Mouse (Mus musculus) right cerebral cortex, postnatal 4 days (tissue): ENCODE results near the gene Timm22.
A peak's percentile ranks its signal among the peaks of the same experiment; 100 is the strongest.

Experiments used
- DNase-seq: peaks from one replicate; pipeline ENCODE4 v3.0.0-alpha.2; 2022

Timm22 gene

DNA sequence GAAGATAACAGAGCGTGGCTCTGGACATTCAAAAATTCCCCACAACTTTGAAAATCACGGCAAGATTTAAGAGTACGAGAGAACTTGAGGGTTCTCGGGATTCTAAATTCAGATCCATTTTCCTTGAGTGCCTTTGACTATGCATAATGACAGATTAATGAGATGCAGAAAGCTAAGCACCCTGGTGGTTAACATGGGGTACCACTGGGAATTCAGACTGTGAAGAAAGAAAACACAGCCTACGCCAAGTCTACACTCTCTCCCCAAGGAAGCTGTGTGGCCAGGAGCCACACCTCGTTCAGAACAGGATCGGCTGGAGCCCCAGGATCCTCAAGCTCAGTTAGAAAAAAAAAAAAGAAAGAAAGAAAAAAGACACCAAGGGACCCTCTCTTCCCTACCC, 14.2 kb upstream of the Timm22 start:
- DNase-seq, result no peak

DNA sequence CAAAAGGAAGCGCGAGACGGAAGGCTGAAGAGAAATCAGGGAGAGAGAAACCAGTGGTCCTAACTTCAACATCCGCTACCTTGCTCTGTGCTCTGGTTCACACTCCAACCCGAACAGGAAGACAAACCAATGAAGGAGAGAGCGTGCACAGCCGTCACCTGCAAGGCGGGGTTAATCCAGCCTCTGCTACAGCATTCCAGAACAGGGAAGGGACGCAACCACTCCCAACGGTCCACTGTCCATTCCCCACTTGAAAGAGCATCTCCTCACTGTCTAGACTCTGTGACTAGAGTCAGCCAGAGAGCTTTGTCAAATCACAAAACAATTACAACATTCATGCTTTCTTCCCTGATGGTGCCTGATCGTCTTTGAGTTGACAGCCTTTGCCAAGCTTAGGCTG, 13.8 kb upstream of the Timm22 start:
- DNase-seq, result no peak

DNA sequence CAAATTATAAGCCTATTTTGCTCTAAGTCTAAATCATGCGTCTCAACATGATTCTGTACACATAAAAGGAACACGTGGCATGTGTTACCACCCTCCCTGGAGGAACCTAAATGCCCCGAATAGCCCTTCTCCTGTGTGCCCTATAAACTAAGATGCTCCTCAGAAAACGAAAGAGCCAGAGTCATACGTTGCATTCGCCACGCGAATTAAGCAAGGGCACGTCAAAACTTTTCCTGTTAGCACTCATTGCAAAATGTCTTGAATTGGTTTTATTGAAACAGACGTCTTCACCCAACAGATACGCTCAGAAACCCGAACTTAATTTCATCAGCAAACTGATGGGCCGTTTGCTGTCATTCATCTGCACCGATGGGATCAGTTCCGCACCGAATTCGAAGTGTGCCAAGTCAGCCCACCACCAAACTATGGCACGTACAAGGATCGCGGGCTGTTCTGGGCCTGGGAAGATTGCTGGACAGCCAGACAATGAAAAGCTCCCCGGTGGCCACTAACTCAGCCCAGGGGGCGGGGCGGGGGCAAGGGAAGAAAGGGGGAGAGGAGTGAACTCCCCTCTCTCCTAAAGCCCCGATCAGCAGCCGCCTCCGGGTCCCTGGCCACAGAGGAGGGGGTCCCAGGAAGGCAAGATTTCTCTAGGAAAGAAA, 9.0 kb upstream of the Timm22 start:
- DNase-seq, result no peak

DNA sequence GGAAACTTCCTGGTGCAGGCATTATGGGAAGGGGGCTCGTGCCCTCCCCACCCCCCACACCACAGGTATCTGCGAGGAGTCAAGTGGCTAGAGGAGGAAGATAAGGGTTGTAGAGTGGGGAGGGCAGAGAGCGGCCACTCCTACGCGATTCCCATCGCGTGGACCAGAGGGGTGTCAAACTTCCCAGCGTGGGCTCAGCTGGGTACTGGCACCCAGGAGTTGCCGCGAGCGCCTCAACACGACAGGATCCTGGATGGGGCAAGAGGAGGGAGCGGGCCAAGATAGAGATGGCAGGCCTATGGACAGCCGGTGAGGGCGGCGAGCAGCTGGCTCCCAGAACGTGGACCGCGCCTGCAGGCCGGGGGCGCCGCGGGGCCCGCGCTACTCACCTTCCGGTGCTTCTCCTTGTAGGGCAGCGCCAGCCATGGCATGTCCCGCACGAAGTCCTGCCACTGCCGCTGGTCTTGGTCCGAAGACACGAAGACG, 8.4 kb upstream of the Timm22 start:
- DNase-seq, result no peak

DNA sequence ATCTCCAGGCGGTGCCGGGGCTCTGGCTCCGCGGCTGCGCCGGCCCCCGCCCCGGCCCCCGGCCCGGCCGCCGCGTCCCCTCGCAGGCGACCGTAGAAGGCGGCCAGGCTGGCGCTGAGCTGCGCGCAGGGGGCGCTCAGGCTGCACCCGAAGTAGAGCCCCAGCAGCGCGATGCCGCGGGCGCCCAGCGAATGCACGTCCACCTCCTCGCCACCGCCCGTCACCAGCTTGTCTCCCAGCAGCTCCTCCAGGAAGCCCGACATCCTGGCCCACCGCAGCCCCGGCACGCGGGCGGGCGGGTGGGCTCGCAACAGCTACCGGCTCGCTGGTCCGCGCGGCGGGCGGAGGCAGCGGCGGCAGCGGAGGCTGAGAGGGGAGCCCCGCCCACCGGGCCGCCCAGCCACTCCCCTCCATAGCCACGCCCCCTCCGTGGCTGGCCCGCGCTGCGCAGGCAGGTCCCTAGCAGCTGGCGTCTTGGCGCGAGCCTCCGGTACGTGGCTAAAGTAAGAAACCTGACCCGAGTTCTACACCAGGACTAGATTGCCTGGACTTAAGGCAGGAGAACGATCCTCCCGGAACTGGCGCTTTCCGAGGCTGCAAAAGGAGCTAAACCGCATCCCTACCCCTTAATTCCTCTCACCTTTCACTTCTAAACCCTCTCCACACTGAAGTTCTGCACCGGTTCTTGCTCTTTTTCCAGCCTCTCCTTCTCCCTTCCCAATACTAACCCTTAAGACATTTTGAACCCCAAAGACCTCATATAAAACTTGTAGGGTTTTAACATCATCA, 7.8 kb upstream of the Timm22 start, which contains the start of gene Nxn:
Gene Nxn (minus strand): TSS at position 343 of the 789 bp plus-strand sequence.
- DNase-seq, result peak; percentile 72

DNA sequence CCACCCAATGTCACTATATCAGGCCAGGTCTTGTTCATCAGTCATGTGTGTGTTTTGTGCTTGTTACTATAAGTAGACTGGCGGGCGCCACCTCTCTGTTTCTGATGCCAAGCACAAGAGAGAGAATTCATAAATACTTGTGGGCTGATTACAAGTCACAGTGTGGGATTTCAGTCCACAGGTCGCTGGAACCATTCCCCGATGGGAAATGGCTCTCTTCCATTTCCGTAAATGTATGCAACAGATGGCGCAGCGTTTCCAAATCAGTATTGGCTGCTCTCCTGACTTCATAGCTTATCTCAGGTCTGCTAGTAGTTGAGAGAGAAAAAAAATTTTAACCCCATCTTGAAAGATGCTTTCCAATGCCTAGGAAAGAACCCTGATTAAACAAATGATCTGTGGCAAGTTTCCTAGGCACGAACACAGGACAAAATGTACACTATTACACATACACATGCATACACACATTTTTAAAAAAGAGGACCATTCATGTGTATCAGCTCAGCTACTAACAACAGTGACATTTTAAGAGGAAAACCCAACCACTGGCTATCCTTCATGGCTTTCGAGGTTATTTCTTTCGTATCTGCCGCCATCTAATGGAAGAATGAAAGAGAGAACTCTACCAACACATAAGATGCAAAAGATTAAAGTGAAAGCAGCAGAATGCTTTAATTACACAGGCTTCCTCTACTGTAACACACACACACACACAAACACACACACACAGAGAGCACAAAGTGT, 7.0 kb upstream of the Timm22 start:
- no peak for DNase-seq

DNA sequence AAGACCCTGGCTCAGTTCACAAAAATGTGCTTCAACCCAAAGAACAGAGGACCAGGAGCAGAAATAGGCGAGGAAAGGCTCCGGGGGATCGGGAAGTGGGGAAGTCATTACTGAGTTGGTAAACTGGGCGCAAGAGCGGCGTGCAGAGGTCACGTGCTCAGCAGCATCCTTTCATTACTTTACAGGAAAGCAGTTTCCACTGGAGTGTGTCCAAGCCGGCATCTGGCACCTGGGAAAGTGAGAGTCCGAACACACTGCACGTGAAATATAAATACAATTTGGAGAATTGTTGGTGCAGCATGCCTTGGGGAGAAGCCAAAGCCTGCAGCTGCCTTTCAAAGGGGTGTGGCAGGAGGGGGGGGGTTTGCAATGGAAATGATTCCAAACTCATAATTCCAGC, 5.4 kb upstream of the Timm22 start:
- DNase-seq, result no peak

DNA sequence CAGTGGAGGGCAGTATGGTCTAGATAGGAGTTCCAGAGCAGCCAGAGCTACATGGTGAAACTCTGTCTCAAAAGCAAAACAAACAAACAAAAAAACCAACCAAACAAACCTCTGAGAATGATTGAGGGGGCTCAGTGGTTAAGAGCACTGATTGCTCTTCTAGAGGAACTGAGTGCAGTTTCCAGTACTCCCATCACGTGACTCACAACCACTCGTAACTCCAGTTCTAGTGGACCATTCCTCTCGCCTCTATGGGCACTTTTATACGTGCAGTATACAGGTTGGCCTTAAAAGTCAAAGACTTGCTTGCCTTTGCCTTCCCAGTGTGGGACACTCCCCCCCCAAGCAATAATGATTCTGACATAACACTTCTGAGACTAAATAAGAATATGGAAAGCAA, 1.6 kb upstream of the Timm22 start:
- no peak for DNase-seq

DNA sequence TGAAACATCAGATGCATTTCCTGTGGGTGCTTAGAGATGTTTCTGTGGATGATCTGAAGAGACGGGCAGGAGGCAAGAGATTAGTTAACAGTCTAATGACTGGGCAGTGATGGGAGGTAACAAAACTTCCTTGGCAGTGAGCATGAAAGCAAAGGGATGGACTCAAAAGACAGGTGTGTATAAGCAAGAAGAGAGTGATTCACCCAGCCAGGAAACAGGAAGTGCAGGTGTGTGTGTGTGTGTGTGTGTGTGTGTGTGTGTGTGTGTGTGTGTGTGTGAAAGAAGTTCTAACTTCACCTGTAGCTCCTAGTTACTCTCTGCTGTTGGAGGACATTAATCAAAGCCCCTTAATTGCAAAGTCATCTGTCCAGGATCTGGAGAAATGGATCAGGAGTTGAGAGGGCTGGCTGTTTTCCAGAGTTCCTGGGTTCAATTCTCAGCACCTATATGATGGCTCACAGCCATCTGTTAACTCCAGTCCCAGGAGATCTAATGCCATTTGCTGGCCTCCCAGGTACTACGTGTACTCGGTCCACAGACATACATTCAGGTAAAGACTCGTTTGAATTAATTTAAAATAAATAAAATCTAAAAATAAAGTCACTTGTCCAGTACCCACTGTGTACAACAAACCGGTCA, 1.0 kb upstream of the Timm22 start:
- no peak for DNase-seq

DNA sequence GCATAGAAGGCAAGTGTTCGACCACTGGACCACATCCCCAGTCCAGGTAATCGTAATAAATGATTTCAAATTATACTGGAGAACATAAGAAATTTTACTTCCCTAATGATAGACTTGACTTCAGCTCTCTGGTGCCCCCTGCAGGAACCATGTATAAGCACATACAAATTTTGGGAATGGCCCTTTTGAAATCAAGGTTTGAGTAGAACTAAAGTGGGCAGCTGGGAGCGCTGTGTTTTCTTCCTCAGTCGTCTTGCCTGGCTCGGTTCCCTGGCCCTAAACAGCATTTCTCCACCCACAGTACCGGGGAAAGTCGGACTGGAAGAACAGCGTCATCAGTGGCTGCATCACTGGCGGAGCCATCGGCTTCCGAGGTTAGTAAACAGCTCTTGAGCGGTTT, 4.1 kb downstream of the Timm22 start:
- peak; percentile 80 for DNase-seq

DNA sequence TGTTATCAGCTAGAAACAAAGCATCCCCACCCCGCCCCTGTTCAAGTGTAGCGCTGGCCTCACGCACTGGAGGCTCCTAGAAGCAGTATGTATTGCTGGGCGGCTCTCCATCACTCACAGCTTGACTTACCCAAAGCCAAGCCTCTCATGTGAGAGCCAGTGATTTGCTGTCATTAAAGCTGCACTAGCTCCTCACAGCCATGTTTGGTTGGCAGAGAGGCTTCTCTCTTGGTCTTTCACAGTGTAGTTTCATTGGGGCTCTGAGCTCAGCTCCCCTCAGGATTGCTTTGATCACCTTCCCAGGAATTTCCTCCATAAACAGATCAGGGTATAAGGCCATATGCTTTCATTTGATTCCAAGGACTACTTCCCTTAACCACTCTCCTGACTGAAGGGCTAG, 6.5 kb downstream of the Timm22 start:
- no peak for DNase-seq

DNA sequence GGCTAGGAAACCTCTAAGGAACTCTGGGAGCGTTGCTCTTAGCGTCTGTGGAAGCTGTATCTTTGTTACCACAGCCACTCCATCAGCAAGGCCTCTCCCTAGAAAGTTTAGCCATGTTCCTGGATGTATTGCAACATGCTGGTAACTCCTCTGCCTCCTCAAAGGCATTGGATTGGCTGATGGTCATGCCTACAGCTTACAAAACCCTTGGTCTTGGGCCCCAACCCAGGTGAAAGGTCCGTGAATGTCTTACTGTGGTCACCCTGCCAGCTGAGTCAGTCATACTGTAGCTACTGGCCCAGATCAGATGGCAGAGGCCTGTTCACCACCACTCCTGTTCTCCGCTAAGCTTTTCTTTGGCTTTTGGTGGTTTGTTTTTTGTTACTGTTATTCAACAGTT, 8.2 kb downstream of the Timm22 start:
- no peak for DNase-seq

DNA sequence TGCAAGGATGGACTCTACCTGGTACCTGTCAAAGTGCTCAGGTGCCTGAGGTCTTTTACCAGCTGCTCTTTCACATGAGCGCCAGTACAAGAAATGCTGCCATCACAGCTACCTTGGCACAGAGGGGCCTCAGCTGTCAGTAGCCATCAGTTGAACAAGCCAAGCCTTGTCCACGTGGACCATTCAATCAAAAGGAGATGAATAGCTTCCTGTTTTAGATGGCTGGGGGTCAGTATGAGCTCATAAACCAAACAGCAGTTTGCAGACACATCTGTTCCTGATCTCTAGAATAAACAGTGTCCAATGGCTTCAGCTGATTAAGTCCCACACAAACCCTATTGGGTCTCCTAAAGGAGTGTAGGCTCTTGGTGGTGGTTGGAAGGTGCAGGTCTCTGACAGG, 9.2 kb downstream of the Timm22 start:
- no peak for DNase-seq

DNA sequence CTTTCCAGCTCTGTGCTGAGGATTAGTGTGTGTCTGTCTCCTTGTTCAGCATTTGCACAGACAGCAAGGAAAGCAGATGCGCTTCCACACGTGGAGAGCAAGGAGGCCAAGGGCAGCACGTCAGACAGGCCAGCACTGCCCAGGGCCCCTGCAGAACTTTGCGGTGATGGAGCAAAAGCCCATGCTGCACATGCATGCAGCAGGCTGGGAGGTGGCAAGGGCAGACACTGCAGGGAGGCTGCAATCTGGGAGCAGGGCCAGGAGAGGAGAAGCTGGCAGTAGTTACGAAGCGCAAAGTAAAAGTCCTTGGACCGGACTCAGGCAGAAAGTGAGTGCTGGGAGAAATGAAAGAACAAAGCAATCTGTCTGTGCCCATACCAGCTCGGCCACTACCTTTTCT, 11.7 kb downstream of the Timm22 start:
- peak; percentile 66 for DNase-seq

DNA sequence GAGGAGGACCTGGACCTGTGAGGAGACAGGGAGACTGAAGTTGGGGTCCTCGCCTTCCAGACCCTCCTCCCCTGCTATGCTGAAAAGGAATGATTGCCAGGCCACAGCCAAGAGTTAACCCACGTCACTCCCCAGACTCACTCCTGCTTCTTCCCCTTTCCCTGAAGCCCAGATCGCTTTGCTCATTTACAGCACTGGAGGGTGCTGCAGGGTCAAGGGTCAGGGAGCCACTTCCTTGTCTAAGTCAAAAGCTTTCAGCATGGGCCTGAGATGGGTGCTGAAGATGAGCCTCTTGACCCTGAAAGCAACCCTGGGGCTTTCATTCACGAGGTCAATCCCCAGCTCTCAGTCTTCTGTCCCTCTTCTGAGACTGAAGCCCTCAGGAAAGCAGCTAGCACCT, 12.4 kb downstream of the Timm22 start:
- no peak for DNase-seq

DNA sequence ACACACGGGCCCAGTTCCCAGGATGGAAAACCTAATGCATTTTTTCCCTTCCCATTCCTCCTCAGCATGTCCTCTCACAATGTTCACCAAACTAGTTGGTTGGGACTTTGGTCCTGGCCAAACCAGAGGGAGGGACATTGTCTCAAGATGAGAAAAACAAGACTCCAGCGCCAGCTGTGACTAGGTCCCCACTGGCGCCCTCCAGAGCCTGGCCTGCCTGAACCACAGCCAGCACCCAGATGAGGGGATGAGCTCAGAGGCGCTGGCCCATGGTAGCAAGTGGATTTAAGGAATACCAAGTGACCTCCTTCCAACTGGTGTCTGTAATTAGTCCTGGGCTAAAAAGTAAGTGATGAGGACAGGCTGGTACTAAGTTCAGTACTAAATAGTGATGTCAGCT, 14.1 kb downstream of the Timm22 start:
- no peak for DNase-seq

DNA sequence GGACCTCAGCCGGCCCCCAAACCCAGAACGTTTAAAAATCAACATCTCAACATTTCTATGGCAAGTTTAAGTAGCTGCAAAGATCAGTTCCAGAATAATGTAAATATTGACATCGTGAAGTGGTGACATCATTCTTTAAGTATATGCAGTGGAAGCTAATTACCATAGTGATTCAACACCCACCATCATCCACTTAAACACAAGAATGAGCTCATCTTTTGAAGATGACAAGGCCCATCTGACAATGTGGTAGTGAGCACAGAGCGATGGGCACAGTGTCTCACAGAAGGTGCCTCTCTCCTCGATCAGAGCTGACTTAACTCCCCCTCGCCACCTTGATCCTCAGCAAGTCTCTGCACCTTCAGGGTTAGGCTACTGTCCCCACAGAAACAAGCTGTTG, 19.0 kb downstream of the Timm22 start:
- no peak for DNase-seq

DNA sequence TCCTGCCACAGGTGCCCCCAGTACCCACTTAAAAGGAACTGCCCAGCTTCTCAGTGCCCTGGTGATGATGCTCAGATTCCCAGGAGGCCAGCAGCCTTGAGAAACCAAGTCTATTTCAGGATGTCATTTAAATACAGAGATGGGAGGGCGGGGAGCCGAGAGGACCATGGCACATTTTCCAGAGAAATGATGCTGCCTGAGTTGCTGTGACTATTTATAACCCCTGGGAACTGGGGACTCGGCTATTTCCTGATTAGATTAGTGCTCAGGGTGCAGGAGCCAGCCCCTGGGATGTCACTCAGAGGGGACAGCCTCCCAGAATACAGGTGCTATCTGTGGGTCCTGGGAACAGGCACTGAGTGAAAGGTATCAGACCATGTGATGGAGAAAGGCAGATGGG, 21.0 kb downstream of the Timm22 start:
- no peak for DNase-seq

DNA sequence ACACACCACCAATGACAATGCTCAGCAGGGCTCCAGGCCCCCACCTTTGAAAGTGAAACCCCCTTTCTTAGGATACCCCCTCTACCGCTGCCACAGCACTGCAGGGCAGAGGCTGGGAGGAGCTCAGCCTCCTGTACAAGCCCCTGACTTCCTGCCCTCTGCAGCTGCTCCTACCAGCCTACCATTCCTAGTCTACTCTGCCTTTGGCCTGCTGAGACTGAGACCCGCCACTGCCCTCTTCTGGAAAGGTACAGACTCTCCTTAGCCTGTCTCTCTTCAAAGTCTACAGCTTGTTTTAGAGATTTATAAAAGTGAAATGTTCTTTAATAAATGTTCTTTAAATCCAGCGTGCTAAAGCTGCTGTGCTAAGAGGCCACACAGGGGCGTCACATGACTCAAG, 22.3 kb downstream of the Timm22 start:
- DNase-seq, result no peak

DNA sequence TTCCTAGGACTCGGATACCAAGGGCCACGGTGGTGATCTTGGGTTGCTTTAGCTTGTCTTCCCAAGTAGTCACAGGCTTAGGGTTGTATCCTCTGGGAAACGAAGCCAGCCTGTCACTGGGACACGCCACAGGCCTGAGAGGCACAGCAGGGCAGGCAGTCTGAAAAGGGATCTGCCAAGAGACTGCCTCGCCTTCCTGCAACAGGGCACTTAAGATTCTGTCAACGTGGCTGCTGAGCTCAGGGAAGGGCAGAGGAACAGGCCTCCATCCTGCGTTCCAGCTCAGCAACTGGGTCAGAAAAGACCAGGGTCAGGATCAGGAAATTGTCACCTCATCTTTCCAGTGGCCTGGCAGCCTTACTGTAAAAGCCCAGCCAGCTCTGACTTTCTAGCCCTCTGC, 22.8 kb downstream of the Timm22 start:
- no peak for DNase-seq

DNA sequence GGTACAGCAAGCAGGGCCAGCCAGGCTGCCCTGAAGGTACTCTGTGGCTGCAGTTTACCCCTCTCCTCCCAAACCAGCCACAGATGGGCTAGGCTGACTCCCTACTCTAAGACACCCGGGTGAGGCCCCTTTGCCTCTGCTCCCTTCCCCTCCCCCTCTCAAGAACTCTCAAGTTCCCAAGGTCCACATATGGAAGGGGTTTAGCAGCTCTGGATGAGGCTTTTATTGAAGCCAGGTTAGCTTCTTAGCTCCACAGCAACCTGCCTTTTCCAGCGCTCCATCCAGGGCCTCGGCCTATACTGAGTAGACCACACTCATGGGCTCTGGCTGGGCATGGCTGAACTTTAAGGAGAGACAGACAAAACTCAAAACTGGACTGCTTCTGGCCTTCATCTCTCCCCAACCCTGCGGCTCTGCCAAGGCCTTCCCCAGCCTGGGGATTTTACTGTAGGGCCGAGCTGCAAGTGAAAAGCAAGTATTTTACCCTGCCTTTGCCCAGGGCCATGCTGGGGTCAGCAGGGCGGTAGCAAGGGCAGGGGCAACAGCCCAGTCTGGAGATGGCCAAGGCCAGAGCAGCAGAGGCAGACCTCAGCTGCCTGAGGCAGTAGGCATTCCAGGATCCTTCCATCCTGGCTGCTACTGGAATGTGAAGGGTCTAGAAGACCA, 23.3 kb downstream of the Timm22 start:
- no peak for DNase-seq

DNA sequence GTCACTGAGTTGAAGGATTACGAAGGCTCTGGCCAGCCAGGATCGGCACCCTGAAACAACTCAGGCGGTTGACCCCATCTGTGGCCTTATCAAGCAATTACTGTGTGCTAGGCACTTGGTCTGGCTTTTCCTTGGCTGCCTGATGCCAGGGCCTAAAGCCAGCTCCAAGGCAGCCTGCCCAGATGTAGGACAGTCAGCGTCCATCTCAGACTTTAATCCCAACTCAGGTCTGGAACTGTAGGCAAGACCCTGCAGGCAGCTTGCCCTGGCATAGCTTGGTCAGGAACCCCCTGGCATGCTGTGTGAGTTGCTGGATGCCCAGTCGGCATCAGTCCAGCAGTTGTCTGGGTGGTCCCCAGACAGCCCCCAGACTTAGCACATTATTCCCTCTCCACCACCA, 29.3 kb downstream of the Timm22 start:
- peak; percentile 36 for DNase-seq
